Mouse (Mus musculus) left cerebral cortex, postnatal 4 days (tissue): Measurements from ENCODE around the gene Dusp11. TPM values are rescaled to one million over a fixed set of nuclear protein-coding genes. Genes with fewer than 3 reads are reported as not detected.
"Not testable (repeated sequence)": the region's sequence is repeated elsewhere in the genome, so short reads cannot be mapped to it uniquely, and the experiment has no call there.

ENCODE experiments used
- DNase-seq: peaks from one replicate; pipeline ENCODE4 v3.0.0-alpha.2; 2022
- intact Hi-C: fragments of 180-260 bp; cut with DNase I; formaldehyde crosslinking; loops from one replicate; pipeline ENCODE4 v1.15.1; 2025
- total RNA-seq, 2 experiments: library from RNA; stranded (reverse); gene quantifications; 2 replicates each; pipeline ENCODE4 v1.2.3; 2021

The Dusp11 gene
- total RNA-seq, 2 experiments from 2014 or later = 98.3 to 114 TPM

GRCm38 (mm10) chr6:85936508-85937465, 24.7 kb downstream of the Dusp11 start:
- peak; percentile 81 for DNase-seq
- intact Hi-C loops = not testable (repeated sequence)

DNA sequence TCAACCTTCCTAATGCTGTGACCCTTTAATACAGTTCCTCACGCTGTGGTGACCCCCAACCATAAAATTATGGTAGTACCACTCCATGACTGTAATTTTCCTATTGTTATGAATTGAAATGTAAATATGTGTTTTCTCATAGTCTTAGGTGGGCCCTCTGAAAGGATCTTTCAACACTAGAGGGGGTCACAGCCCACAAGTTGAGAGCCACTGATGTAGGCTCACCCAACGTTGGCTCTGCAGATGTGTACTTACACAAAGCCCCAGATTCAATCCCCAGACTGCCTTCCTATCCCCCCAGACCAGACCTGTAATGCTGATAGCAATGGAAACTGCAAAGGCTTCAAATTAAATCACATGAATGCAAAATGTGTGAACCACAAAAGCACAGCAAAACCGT, 25.8 kb downstream of the Dusp11 start:
- intact Hi-C loops = no loop called here
- DNase-seq = no peak

DNA sequence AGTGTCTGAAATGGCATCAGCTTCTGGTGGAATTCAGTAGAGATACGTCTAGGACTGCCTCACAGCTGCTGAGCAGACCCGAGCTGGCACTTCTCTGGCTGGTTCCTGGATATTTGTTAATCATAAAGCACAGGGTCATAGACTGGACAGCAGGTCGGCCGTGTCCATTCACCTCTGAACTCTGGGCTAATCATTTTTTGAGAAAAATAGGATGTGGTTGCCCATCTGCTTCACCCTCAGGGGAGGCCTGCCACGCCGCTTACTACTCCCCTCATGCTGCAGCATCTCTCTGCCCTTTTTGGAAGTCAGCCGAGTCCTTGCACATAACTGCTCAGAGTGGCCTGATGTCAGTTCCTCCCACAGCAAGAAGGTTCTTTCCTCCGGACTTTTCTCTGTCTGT, 27.4 kb downstream of the Dusp11 start:
- intact Hi-C loops = no loop called here
- no peak for DNase-seq

DNA sequence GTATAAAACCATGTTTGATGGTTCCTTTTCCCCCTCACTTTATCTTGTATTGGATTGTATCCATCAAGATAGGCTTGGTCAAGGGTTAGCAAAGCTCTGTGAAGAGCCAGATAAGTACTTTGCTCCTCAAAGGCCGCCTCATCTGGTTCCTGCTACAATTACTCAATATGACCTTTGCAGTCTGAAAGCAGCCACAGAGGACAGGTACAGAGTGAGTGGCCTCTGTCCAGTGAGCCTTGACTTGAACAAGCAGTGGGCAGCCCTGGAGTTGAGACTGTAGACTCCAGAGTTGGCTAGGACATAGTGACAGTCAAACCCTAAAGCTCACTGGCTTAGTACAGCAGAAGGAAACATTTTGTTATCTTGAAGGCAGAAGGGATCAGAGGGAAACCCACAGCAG, 32.2 kb downstream of the Dusp11 start:
- intact Hi-C loops = no loop called here
- no peak for DNase-seq

DNA sequence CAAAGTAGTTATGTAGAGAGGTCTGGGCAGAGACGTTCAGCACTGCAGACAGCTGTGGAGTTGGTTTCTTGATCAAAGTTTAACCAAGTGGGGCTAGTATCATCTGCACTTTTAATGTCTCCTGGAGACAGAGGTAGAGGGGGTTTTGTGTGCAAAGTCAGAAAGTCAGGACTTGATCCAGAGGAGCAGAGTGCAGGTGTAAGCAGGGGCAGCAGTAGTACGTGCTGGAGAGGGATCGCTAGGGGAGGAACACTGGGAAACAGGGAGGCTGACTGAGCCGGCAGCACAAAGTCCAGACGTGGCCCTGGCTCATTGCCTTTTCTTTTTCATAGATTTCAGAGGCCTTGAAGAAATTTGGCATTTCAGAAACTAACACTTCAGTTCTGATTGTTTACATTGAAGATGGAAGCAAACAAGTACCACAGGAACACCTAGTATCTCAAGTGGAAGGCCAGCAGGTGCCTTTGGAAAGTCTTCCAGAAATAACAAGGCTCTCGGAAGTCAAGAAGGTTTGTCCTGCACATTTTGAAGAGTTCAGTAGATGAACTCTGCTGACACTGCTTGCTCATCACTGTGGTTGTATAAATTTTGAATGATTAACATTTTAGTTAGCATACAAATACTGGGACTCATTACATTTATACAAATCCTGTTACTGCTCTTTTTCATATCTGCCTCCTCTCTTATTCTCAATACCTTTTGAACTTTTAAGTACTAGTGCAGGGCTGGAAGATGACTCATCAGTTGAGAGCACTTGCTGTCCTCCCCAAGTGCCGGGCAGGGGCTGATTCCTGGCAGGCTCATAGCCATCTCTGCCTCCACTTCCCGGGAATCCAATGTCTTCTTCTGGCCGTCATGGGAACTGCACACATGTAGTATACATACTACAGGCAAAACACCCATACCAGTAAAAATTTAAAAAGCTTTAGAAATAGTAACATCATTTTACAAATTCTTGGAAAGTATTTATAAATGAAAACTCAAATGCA, 33.7 kb downstream of the Dusp11 start:
- intact Hi-C loops = no loop called here
- DNase-seq = no peak

GRCm38 (mm10) chr6:85926709-85927108, 34.8 kb downstream of the Dusp11 start:
- intact Hi-C loops = no loop called here
- no peak for DNase-seq

GRCm38 (mm10) chr6:85923643-85924042, 37.8 kb downstream of the Dusp11 start:
- intact Hi-C loops = no loop called here
- no peak for DNase-seq

- DNase-seq = no peak
- intact Hi-C loops = no loop called here
Observed at GRCm38 (mm10) chr6:85919401-85919800, 42.1 kb downstream of the Dusp11 start.

DNA sequence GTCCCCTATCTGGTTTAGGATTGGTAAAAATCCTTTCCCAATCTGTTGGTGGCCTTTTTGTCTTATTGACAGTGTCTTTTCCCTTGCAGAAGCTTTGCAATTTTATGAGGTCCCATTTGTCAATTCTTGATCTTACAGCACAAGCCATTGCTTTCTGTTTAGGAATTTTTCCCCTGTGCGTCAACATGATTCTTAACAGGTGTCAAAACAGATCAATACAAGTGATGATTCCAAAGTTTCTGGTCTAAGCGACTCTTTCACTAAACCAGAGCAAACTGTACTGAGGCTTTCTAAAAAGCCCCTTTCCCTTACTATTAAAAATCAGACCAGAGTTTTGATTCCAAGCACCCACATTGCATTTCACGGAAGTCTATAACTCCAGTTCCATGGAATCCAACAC, 43.1 kb downstream of the Dusp11 start:
- intact Hi-C loops, DNase-seq: not testable (repeated sequence)

GRCm38 (mm10) chr6:85916596-85916995, 44.9 kb downstream of the Dusp11 start:
- no peak for DNase-seq
- intact Hi-C loops = no loop called here

DNA sequence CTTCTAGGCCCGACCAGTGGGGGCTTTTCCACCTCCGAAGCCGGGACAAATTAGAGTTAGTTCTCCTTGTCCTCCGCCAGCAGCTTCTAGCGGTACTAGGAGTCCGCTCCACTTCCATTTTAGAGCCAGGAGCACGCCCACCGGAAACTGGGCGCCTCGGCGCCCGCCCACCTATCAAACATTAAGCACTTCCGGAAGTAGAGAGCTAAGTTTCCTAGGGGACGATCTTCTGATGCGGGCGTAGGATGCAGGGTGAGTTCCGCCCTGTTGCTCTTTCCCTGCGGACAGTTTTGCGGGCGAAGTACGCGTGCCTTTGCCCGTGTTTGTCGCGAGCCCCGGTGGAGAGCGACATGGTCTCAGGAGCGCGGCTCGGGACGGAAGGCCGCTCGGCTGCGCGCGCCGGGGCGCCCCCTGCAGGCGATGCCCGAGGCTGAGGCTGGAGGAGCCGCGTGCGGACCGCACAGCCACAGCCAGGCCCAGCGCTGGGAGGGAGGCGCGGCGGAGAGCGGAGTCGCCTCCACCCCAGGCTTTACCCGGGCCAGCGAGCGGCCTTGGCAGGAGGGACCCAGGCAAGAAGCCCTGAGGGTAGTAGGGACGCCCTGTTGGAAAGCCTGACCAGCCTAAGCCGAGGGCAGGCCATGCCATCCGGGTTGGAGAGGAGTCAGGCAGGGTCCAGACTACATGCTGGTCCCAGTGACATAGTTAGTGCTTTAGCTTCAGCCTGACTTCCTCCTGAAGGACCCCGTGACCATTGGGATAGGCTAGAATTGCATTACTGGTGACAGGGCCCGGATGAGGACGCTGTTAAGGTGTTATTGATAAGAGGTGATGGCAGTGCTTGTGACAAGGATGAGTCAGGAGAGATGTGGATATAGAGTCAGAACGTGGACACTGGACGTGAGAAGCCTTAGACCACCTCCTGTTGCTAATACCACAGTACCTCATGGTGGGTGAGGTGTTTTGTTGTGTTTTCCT, 45.6 kb downstream of the Dusp11 start, which contains the start of gene Nat8f1:
Gene Nat8f1, minus strand, starts transcription at position 149 of the 975 bp plus-strand sequence.
- peak; percentile 88 for DNase-seq
- intact Hi-C loops = not testable (repeated sequence)

- intact Hi-C loops = no loop called here
Observed at GRCm38 (mm10) chr6:85915141-85915538, 46.3 kb downstream of the Dusp11 start.

DNA sequence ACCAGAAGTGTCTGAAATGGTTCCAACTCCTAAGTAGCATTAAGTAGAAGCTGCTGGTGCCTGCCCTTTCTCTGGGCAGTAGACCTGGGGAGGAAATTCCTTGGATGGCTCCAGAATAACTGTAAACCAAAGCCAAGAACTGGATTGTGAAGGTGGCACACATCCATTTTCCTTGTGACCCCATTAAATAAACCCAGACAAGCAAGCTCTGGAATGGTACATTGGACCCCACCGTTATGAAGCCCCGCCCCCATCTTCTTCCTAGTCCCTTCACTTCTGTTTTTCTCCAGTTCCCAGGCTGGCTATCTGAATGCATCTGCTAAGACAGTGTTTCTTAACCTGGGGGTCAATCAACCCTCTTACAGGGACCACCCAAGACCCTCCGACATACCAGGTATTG, 49.9 kb downstream of the Dusp11 start, which contains the start of gene Tprkb:
Gene Tprkb, plus strand, starts transcription at position 279 of the 400 bp plus-strand sequence.
- intact Hi-C loops = no loop called here
- no peak for DNase-seq

More at GRCm38 (mm10) chr6:85915141-85915538, 46.3 kb downstream of the Dusp11 start:
- no peak for DNase-seq

DNA sequence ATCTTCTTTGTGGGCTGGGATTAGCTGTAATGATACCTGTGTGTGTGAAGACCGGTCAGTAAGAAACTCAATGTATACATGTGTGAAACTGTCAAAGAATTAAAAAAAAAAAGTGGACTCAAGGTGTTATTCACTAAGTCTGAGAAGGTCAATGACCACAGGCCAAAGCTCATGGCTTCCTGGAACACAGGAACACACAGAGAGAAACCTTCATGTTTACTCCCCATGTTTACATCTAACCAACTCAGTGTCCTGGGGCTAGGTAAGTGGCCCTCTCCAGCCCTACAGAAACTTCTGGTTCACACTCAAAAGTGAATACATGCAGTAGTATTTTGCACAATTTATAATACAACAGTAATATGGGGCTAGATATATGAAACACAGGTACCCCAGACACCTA, 51.8 kb downstream of the Dusp11 start:
- no peak for DNase-seq
- intact Hi-C loops = no loop called here

- intact Hi-C loops = no loop called here
- DNase-seq = no peak
Observed at GRCm38 (mm10) chr6:85908341-85908740, 53.1 kb downstream of the Dusp11 start.

- intact Hi-C loops = not testable (repeated sequence)
Observed at GRCm38 (mm10) chr6:85906911-85907351, 54.5 kb downstream of the Dusp11 start.

GRCm38 (mm10) chr6:85904642-85905061, 56.8 kb downstream of the Dusp11 start, which contains the start of gene Nat8f4:
Nat8f4 (minus strand) TSS chr6:85904884.
- intact Hi-C loops = not testable (repeated sequence)
- DNase-seq = peak; percentile 78

More at GRCm38 (mm10) chr6:85906911-85907351, 54.5 kb downstream of the Dusp11 start:
- DNase-seq = peak; percentile 56

GRCm38 (mm10) chr6:85902303-85902702, 59.2 kb downstream of the Dusp11 start:
- no peak for DNase-seq
- intact Hi-C loops = no loop called here
